Mouse (Mus musculus) embryo, embryonic 11.5 days (tissue): Measurements from ENCODE around the gene Ric8b.

Experiments used
- DNase-seq: peaks from one replicate; pipeline ENCODE4 v3.0.0-alpha.2; 2012; ENCODE audit warnings: low read depth, low spot score

Gene Ric8b

GRCm38 (mm10) chr10:85006573-85007310, 89.3 kb downstream of the Ric8b start:
- no peak for DNase-seq

- DNase-seq: no peak
Measured at GRCm38 (mm10) chr10:85007861-85008840, 90.7 kb downstream of the Ric8b start.

GRCm38 (mm10) chr10:85011066-85011465, 93.7 kb downstream of the Ric8b start:
- DNase-seq: no peak

GRCm38 (mm10) chr10:85013464-85013863, 96.0 kb downstream of the Ric8b start:
- peak; percentile 43 for DNase-seq

GRCm38 (mm10) chr10:85013924-85014428, 96.6 kb downstream of the Ric8b start:
- no peak for DNase-seq

GRCm38 (mm10) chr10:85014456-85014976, 97.1 kb downstream of the Ric8b start:
- DNase-seq: no peak

- no peak for DNase-seq
Measured at GRCm38 (mm10) chr10:85022647-85023312, 105.4 kb downstream of the Ric8b start.

- no peak for DNase-seq
Measured at GRCm38 (mm10) chr10:85023313-85023666, 105.9 kb downstream of the Ric8b start.

- DNase-seq: no peak
Measured at GRCm38 (mm10) chr10:85025799-85026424, 108.5 kb downstream of the Ric8b start.

GRCm38 (mm10) chr10:85027619-85028175, 110.3 kb downstream of the Ric8b start:
- DNase-seq: no peak

GRCm38 (mm10) chr10:85035131-85035725, 117.8 kb downstream of the Ric8b start:
- no peak for DNase-seq

- DNase-seq: no peak
Measured at GRCm38 (mm10) chr10:85038147-85038546, 120.7 kb downstream of the Ric8b start.

- no peak for DNase-seq
Measured at GRCm38 (mm10) chr10:85038852-85039251, 121.4 kb downstream of the Ric8b start.

- DNase-seq: no peak
Measured at GRCm38 (mm10) chr10:85044191-85044711, 126.8 kb downstream of the Ric8b start.

GRCm38 (mm10) chr10:85044732-85045720, 127.6 kb downstream of the Ric8b start:
- no peak for DNase-seq

GRCm38 (mm10) chr10:85046585-85046984, 129.2 kb downstream of the Ric8b start:
- DNase-seq: no peak

GRCm38 (mm10) chr10:85048008-85048407, 130.6 kb downstream of the Ric8b start:
- no peak for DNase-seq

GRCm38 (mm10) chr10:85050668-85051208, 133.3 kb downstream of the Ric8b start:
- DNase-seq: no peak

- DNase-seq: no peak
Measured at GRCm38 (mm10) chr10:85052451-85052850, 135.0 kb downstream of the Ric8b start.
